Mouse (Mus musculus) lung, postnatal 0 days (tissue): ENCODE measurements around the gene Scrg1. TPM values are rescaled to one million over a fixed set of nuclear protein-coding genes. Genes with fewer than 3 reads are reported as not detected.

ENCODE experiments used
- ATAC-seq: fragments of 200-750 bp; cut with Nextera tagmentation; 2 replicates; pipeline ENCODE4 v1.8.0; 2017; ENCODE audit warnings: moderate library complexity
- DNase-seq: peaks from one replicate; pipeline ENCODE4 v3.0.0-alpha.2; 2016; ENCODE audit warnings: low spot score
- H3K27ac ChIP-seq: fragments of 300-500 bp; sonication (generic); 2 replicates; pipeline ENCODE4 v1.5.1; 2014; ENCODE audit warnings: antibody characterized with exemption, mild to moderate bottlenecking, low read length, mixed read lengths
- H3K27me3 ChIP-seq: fragments of 300-500 bp; sonication (generic); replicated peaks from 2 replicates; pipeline ENCODE4 v1.6.1; 2014; ENCODE audit warnings: low read length, mixed read lengths; ENCODE audit not compliant: insufficient read depth
- H3K36me3 ChIP-seq: fragments of 300-500 bp; sonication (generic); 2 replicates; pipeline ENCODE4 v1.6.1; 2014; ENCODE audit warnings: low read length, mixed read lengths; ENCODE audit not compliant: insufficient read depth
- H3K4me1 ChIP-seq: fragments of 300-500 bp; sonication (generic); 2 replicates; pipeline ENCODE4 v1.6.1; 2014; ENCODE audit warnings: antibody characterized with exemption, low read depth, low read length, mixed read lengths; ENCODE audit not compliant: insufficient read depth
- H3K4me2 ChIP-seq: fragments of 300-500 bp; sonication (generic); replicated peaks from 2 replicates; pipeline ENCODE4 v1.6.1; 2014; ENCODE audit warnings: low read depth, mild to moderate bottlenecking, low read length, moderate library complexity, mixed read lengths
- H3K4me3 ChIP-seq: fragments of 300-500 bp; sonication (generic); 2 replicates; pipeline ENCODE4 v1.5.1; 2014; ENCODE audit warnings: low read depth, low read length
- H3K9ac ChIP-seq: fragments of 300-500 bp; sonication (generic); replicated peaks from 2 replicates; pipeline ENCODE4 v1.6.1; 2014; ENCODE audit warnings: low read depth, mild to moderate bottlenecking
- H3K9me3 ChIP-seq: fragments of 300-500 bp; sonication (generic); 2 replicates; pipeline ENCODE4 v1.6.1; 2016; ENCODE audit warnings: low read length, mixed read lengths
- CTCF ChIP-seq: IDR thresholded peaks from 2 replicates; pipeline ENCODE4 v1.5.1; 2016; ENCODE audit warnings: antibody characterized with exemption, mild to moderate bottlenecking
- EP300 ChIP-seq: IDR thresholded peaks from 2 replicates; pipeline ENCODE4 v1.6.1; 2016; ENCODE audit warnings: antibody characterized with exemption, mild to moderate bottlenecking, control low read depth
- WGBS: fragments of 180-500 bp; shearing (Covaris S2); extraction: QIAGEN DNeasy Blood & Tissue Kit; methylation state at CpG from one replicate; pipeline ENCODE4 v1.1.7; 2014; 5-methylcytosine and 5-hydroxymethylcytosine counted together
- polyA plus RNA-seq: library from polyadenylated mRNA; unstranded; fragments of >200 nt; fragmentation: Nextera tagmentation; extraction: Ambion mirVana; gene quantifications from 2 replicates; pipeline ENCODE4 v1.2.1, GENCODE M21; 2015

Gene Scrg1
- polyA plus RNA-seq, result 0.47 and 0.55 TPM in 2 replicates

DNA sequence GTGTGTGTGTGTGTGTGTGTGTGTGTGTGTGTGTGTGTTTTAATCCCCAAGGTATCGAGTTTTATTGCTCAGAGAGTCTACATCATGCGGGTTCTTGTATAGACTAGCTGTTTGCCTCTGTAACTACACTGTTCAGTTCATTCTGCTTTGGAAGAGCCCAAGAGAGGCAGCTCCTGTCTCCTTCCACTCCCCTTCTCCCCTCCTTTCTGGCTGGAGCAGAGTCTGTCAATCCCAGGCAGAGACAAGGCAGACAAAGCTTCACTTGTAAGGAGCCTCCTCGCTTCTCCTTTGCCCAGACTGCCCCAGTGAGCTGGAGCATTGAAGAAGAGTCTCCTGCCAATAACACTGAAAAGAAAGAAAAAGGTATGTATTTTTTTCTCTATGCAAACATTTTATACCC is at the start of gene Scrg1:
Gene Scrg1, plus strand, starts transcription at position 159 of the 400 bp plus-strand sequence.
- 88% methylated on average over 3 of the region's 3 CpGs for WGBS
- H3K4me2 ChIP-seq, result no peak within 1 kb of the TSS
- no peak within 1 kb of the TSS for H3K9ac ChIP-seq
- ATAC-seq, result no peak
- no peaks in the 10 kb centered on the region for H3K4me1 ChIP-seq
- TF ChIP-seq CTCF (no peak), EP300 (no peak)
- no peak within 1 kb of the TSS for H3K27ac ChIP-seq
- DNase-seq, result no peak
- H3K9me3 ChIP-seq, result no peaks in the 10 kb centered on the region
- no peaks in the 10 kb centered on the region for H3K36me3 ChIP-seq
- H3K4me3 ChIP-seq, result no peak within 1 kb of the TSS
- H3K27me3 ChIP-seq, result no peaks in the 10 kb centered on the region

DNA sequence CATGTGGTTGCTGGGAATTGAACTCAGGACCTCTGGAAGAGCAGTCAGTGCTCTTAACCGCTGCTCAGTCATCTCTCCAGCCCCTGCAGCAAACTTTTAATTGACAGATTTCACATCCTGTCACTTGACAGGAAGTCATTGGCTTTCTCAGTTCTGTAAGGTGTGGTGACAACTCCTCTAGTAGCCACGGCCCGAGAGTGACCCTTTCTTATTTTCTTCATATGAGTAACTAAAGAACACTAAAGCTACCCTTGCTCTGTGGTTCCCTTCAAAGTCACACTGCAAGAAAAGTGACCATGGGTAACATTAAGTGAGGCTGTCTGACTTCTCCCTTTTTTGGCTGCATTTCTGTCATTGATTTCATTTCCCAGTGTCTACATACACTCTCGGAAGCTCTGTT is 49.4 kb upstream of the Scrg1 start:
- H3K9ac ChIP-seq, result no peak overlapping the region
- H3K36me3 ChIP-seq, result no peaks in the 10 kb centered on the region
- WGBS, result 74% methylated on average over 4 of the region's 4 CpGs
- no peak overlapping the region for H3K4me3 ChIP-seq
- H3K4me2 ChIP-seq, result no peak overlapping the region
- TF ChIP-seq EP300 (no peak), CTCF (no peak)
- no peaks in the 10 kb centered on the region for H3K9me3 ChIP-seq
- DNase-seq, result no peak
- H3K4me1 ChIP-seq, result no peaks in the 10 kb centered on the region
- no peak overlapping the region for H3K27ac ChIP-seq
- no peaks in the 10 kb centered on the region for H3K27me3 ChIP-seq
- no peak for ATAC-seq

DNA sequence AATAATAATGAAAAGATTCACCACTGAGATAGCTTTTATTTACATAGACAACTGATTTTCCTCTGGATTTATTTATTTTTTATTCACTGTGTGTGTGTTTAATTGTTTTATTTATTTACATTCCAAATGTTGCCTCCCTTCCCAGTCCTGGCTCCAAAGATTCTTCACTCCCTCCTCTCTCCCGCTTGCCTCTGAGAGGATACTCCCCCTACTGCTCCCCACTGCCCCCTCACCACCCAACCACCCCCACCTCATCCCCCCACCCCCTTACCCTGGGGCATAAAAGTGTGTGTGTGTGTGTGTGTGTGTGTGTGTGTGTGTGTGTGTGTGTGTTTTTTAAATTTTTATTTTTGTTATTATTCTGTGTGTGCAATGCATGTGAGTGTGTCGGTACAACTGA is 46.4 kb upstream of the Scrg1 start:
- DNase-seq (no peak), ATAC-seq (no peak)
- WGBS, result 41% methylated on average over 2 of the region's 2 CpGs

DNA sequence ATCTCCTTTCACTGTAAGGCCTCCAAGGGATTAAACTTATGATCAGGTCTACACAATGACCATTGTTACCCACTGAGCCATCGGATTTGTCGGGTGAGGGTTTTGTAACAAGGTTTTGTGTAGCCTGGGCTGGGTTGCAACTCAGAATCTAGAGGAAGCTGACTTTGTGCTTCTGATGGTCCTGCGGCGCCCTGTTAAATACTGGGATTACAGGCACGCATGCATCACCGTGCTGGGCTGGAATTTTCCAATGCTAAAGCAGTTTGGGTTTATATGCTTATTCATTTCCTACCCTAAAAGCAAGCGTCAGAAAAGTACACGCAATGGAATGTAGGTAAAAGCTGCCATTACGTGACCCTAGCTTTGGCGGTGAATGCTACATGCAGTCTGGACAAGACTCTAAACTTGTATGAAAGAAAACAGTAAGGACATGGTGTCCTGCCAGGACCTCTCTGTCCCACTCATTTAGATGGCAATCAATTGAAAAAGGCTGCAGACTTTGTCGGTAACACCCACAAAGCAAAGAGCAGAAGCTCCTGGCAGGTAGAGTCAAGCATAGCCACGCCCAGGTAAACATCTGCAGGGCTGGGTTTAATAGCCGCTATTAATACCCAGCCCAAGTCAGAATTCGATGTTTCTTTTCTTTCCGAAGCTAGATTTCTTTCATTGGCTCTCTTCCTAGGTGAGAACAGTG is 45.8 kb upstream of the Scrg1 start:
- Histone ChIP-seq H3K27ac (no peak overlapping the region), H3K4me2 (peak overlapping the region; percentile 11; the same call in 1 of the 2 replicates), H3K27me3 (no peaks in the 10 kb centered on the region), H3K36me3 (no peaks in the 10 kb centered on the region), H3K4me1 (no peaks in the 10 kb centered on the region), H3K9me3 (no peaks in the 10 kb centered on the region), H3K9ac (no peak overlapping the region), H3K4me3 (no peak overlapping the region; the same call in 1 of the 2 replicates)
- TF ChIP-seq EP300 (no peak), CTCF (no peak)
- WGBS, result 34% methylated on average over 15 of the region's 15 CpGs
- DNase-seq (no peak), ATAC-seq (no peak)

More for the DNA sequence above, 46.4 kb upstream of the Scrg1 start:
- TF ChIP-seq EP300 (no peak), CTCF (no peak)
- Histone ChIP-seq H3K9ac (no peak overlapping the region), H3K27me3 (no peaks in the 10 kb centered on the region), H3K4me3 (no peak overlapping the region), H3K4me2 (no peak overlapping the region), H3K27ac (no peak overlapping the region), H3K36me3 (no peaks in the 10 kb centered on the region), H3K9me3 (no peaks in the 10 kb centered on the region), H3K4me1 (no peaks in the 10 kb centered on the region)

DNA sequence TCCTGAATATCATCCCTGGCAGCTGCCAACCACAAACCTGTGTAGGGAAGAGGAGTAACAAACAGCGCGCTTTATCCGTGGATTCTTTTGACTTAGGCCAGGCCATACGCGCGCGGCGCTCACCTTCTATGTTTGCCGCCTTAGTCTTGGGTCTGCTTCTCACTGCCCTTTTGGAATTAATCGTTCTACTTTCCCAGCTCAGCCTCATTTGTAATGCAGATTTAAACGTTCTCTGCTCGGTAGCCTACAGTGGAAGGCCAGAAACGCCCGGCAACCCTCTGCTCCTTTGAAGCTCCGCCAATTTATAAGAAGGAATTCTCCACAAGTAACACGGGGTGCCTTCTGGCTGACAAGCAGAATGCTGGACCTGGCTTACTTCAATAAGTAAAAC is 45.3 kb upstream of the Scrg1 start:
- Histone ChIP-seq H3K9ac (no peak overlapping the region), H3K4me2 (peak overlapping the region; percentile 11; the same call in 1 of the 2 replicates), H3K4me1 (no peaks in the 10 kb centered on the region), H3K27me3 (no peaks in the 10 kb centered on the region), H3K9me3 (no peaks in the 10 kb centered on the region), H3K27ac (no peak overlapping the region), H3K4me3 (no peak overlapping the region; the same call in 1 of the 2 replicates), H3K36me3 (no peaks in the 10 kb centered on the region)
- TF ChIP-seq EP300, result no peak
- TF ChIP-seq CTCF, result no peak
- no peak for DNase-seq
- WGBS, result 15% methylated on average over 16 of the region's 16 CpGs
- no peak for ATAC-seq

DNA sequence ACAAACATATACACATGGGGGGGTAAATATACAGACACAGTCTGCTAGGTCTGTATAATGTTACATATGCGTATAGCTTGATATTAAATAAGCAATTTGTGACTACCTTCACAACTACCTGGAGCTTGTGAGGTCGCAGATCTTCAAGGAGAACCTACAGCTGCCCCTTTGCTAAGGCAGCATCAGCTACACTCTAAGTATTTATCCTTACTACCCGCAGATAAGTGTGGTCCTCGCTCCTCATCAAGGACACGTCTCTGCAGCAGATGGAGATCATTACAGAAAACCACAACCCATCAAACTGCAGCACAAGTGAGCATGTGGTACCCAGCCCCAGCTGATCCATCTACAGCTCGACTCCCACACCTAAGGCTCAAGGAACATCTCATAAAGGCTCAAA is 44.4 kb upstream of the Scrg1 start:
- TF ChIP-seq CTCF (no peak), EP300 (no peak)
- Histone ChIP-seq H3K9me3 (no peaks in the 10 kb centered on the region), H3K27me3 (no peaks in the 10 kb centered on the region), H3K36me3 (no peaks in the 10 kb centered on the region), H3K4me1 (no peaks in the 10 kb centered on the region), H3K27ac (no peak overlapping the region), H3K9ac (no peak overlapping the region), H3K4me2 (no peak overlapping the region), H3K4me3 (no peak overlapping the region)
- 76% methylated on average over 6 of the region's 6 CpGs for WGBS
- ATAC-seq (no peak), DNase-seq (no peak)
